Mouse (Mus musculus): ENCODE measurements at regions not wholly inside any gene's neighbourhood (a gene's known extent, or its start where the extent isn't known, plus 50 kb on each side); places are given as distances from the start of the nearest gene placed in this dataset.
A peak's percentile ranks its signal among the peaks of the same experiment; 100 is the strongest.

DNA sequence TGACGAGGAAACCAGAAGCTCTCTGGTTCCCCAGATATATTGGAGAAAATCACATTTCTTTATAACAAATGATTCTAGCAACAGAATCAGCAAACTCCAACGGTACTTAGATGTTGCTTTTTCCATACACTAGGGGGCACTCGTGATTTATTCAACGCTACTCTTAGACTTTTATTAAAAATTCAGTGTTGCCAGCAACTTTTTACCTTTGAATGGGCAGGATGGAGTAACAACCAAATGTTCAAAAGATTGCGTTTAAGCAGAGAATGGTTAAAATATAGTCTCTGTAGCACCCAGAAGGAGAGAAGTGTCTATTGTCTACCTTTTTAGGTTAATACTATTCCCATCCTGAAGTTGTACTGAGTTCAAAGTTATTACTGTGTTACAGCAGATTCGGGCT, 715.4 kb upstream of the Cblb start:
- DNase-seq (ENCODE audit: low read depth, low spot score): peak; percentile 72
- no peaks in the 10 kb centered on the region for H3K27me3 ChIP-seq (ENCODE audit: control insufficient read depth, insufficient read depth, low read length, poor library complexity, severe bottlenecking)

DNA sequence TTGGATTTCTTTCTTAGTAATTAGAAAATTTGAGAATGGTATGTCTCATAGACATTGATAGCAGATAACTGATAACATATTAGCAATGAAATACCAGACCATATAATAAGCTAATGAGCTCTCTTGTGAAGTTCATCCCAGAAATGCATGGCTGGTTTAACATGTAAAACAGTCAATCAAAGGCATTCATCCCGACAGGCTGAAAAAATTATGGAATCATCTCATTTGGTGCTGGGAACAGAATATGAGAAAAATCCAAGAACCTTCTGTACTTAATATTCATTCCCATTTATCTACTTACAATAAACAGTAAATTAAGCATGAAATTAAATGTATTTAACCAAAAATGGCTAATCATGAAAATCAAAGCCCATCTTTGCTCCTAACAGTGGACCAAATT, 698.8 kb upstream of the Cblb start:
- no peak for DNase-seq (ENCODE audit: low read depth, low spot score)
- no peaks in the 10 kb centered on the region for H3K27me3 ChIP-seq (ENCODE audit: control insufficient read depth, insufficient read depth, low read length, poor library complexity, severe bottlenecking)
- no peaks in the 10 kb centered on the region for H3K36me3 ChIP-seq (ENCODE audit: control insufficient read depth, insufficient read depth, low read length, poor library complexity, severe bottlenecking)

More for the DNA sequence above, 715.4 kb upstream of the Cblb start:
- no peaks in the 10 kb centered on the region for H3K36me3 ChIP-seq (ENCODE audit: control insufficient read depth, insufficient read depth, low read length, poor library complexity, severe bottlenecking)

DNA sequence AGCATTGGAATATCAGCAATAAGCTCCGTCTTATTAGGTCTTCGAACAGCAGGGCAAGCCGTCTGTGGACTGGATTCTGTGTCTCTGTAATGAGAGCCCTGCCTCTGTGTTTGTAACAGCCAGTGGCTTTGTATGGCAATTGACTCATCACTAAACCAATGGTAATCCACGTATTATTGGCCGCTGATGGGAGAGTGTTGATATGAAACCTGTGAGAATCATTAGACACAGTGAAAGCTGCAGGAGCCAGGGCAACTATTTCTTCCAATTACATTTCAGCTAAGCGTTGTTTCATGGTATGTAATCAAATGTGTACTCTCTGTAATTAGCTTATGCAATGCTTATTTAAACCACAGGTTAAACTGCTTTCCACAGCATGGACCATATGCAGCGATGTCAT, 696.1 kb upstream of the Cblb start:
- DNase-seq (ENCODE audit: low read depth, low spot score): no peak
- Histone ChIP-seq H3K36me3 (ENCODE audit: control insufficient read depth, insufficient read depth, low read length, poor library complexity, severe bottlenecking) (no peaks in the 10 kb centered on the region), H3K27me3 (ENCODE audit: control insufficient read depth, insufficient read depth, low read length, poor library complexity, severe bottlenecking) (no peaks in the 10 kb centered on the region)

- no peak for DNase-seq (ENCODE audit: low read depth, low spot score)
- Histone ChIP-seq H3K36me3 (ENCODE audit: control insufficient read depth, insufficient read depth, low read length, poor library complexity, severe bottlenecking) (no peaks in the 10 kb centered on the region), H3K27me3 (ENCODE audit: control insufficient read depth, insufficient read depth, low read length, poor library complexity, severe bottlenecking) (no peaks in the 10 kb centered on the region)
Measured at GRCm38 (mm10) chr16:51347120-51347519, 683.9 kb upstream of the Cblb start.

GRCm38 (mm10) chr16:51352151-51352550, 678.9 kb upstream of the Cblb start:
- DNase-seq (ENCODE audit: low read depth, low spot score): no peak
- no peaks in the 10 kb centered on the region for H3K27me3 ChIP-seq (ENCODE audit: control insufficient read depth, insufficient read depth, low read length, poor library complexity, severe bottlenecking)

DNA sequence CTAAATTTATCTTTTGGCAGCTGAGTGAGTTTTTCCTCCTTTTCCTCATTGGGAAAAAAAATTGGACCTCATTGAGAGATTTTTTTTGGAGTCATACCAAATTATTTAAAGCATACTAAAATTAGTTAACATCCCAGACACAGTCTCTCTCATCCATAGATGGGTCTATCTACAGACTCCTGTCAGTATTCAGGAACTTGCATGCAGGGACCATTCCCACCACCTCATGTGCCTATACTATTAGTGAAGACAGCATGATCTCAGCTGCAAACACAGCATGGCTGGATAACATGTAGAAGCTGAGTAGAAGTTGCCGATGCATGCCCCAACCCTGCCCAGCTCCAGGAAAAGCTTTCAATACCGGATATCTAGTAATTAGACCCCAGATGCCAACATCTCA, 677.2 kb upstream of the Cblb start:
- no peak for DNase-seq (ENCODE audit: low read depth, low spot score)
- no peaks in the 10 kb centered on the region for H3K27me3 ChIP-seq (ENCODE audit: control insufficient read depth, insufficient read depth, low read length, poor library complexity, severe bottlenecking)
- H3K36me3 ChIP-seq (ENCODE audit: control insufficient read depth, insufficient read depth, low read length, poor library complexity, severe bottlenecking): no peaks in the 10 kb centered on the region

More at GRCm38 (mm10) chr16:51352151-51352550, 678.9 kb upstream of the Cblb start:
- H3K36me3 ChIP-seq (ENCODE audit: control insufficient read depth, insufficient read depth, low read length, poor library complexity, severe bottlenecking): no peaks in the 10 kb centered on the region

- Histone ChIP-seq H3K27me3 (ENCODE audit: control insufficient read depth, insufficient read depth, low read length, poor library complexity, severe bottlenecking) (no peaks in the 10 kb centered on the region), H3K36me3 (ENCODE audit: control insufficient read depth, insufficient read depth, low read length, poor library complexity, severe bottlenecking) (no peaks in the 10 kb centered on the region)
- DNase-seq (ENCODE audit: low read depth, low spot score): peak; percentile 3
Measured at GRCm38 (mm10) chr16:51370070-51370469, 661.0 kb upstream of the Cblb start.

DNA sequence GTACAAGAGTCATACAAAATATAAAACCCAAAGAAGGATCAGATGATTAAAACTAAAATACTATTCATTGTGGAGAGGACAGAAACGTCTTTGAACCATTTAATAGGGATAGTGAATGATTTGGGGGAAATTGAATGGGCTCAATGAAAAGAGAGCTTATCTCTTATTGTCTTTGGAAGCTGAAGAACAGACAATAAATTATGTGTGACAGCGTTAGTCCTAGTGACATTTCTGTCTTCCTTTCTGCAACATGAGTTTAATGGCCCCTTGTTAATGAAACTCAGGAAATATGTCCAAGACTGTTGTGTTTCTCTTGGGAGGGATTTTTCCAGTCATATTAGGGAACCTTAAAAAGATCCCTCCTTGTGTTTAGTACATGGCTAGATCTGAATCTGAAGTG, 644.6 kb upstream of the Cblb start:
- H3K36me3 ChIP-seq (ENCODE audit: control insufficient read depth, insufficient read depth, low read length, poor library complexity, severe bottlenecking): no peaks in the 10 kb centered on the region
- no peak for DNase-seq (ENCODE audit: low read depth, low spot score)
- H3K27me3 ChIP-seq (ENCODE audit: control insufficient read depth, insufficient read depth, low read length, poor library complexity, severe bottlenecking): no peaks in the 10 kb centered on the region

- Histone ChIP-seq H3K27me3 (ENCODE audit: control insufficient read depth, insufficient read depth, low read length, poor library complexity, severe bottlenecking) (no peaks in the 10 kb centered on the region), H3K36me3 (ENCODE audit: control insufficient read depth, insufficient read depth, low read length, poor library complexity, severe bottlenecking) (no peaks in the 10 kb centered on the region)
- no peak for DNase-seq (ENCODE audit: low read depth, low spot score)
Measured at GRCm38 (mm10) chr16:51387498-51387897, 643.5 kb upstream of the Cblb start.

- no peak for DNase-seq (ENCODE audit: low read depth, low spot score)
- Histone ChIP-seq H3K27me3 (ENCODE audit: control insufficient read depth, insufficient read depth, low read length, poor library complexity, severe bottlenecking) (no peaks in the 10 kb centered on the region), H3K36me3 (ENCODE audit: control insufficient read depth, insufficient read depth, low read length, poor library complexity, severe bottlenecking) (no peaks in the 10 kb centered on the region)
Measured at GRCm38 (mm10) chr16:51393871-51394270, 637.2 kb upstream of the Cblb start.

Measured in splenic B cell, adult 2 months (primary cell).